Mouse (Mus musculus) spleen, adult 12 weeks (tissue): ENCODE measurements around the gene Lrrc4.

Source experiments
- DNase-seq: peaks from one replicate; pipeline ENCODE4 v3.0.0; 2022; ENCODE audit warnings: low spot score

Gene Lrrc4

GRCm38 (mm10) chr6:28831011-28831853 lies at the start of gene Lrrc4:
Gene Lrrc4, minus strand, starts transcription at chr6:28831747.
- no peak for DNase-seq

GRCm38 (mm10) chr6:28880909-28881308 lies 49.4 kb upstream of the Lrrc4 start:
- DNase-seq, result no peak

- no peak for DNase-seq
Measured at GRCm38 (mm10) chr6:28879315-28879714, 47.8 kb upstream of the Lrrc4 start.

- no peak for DNase-seq
Measured at GRCm38 (mm10) chr6:28877945-28878666, 46.6 kb upstream of the Lrrc4 start.

- DNase-seq, result no peak
Measured at GRCm38 (mm10) chr6:28876492-28876891, 44.9 kb upstream of the Lrrc4 start.

- DNase-seq, result no peak
Measured at GRCm38 (mm10) chr6:28875333-28875732, 43.8 kb upstream of the Lrrc4 start.

GRCm38 (mm10) chr6:28874759-28875158 lies 43.2 kb upstream of the Lrrc4 start:
- DNase-seq, result no peak

GRCm38 (mm10) chr6:28874053-28874452 lies 42.5 kb upstream of the Lrrc4 start:
- DNase-seq, result no peak

- no peak for DNase-seq
Measured at GRCm38 (mm10) chr6:28872421-28872795, 40.9 kb upstream of the Lrrc4 start.

GRCm38 (mm10) chr6:28871725-28872420 lies 40.3 kb upstream of the Lrrc4 start:
- no peak for DNase-seq

GRCm38 (mm10) chr6:28867516-28868251 lies 36.1 kb upstream of the Lrrc4 start:
- no peak for DNase-seq

GRCm38 (mm10) chr6:28866206-28866605 lies 34.7 kb upstream of the Lrrc4 start:
- DNase-seq, result no peak

- DNase-seq, result no peak
Measured at GRCm38 (mm10) chr6:28865112-28865511, 33.6 kb upstream of the Lrrc4 start.

GRCm38 (mm10) chr6:28864684-28865083 lies 33.1 kb upstream of the Lrrc4 start:
- no peak for DNase-seq

GRCm38 (mm10) chr6:28862304-28862703 lies 30.8 kb upstream of the Lrrc4 start:
- no peak for DNase-seq

GRCm38 (mm10) chr6:28860922-28861321 lies 29.4 kb upstream of the Lrrc4 start:
- DNase-seq, result no peak

GRCm38 (mm10) chr6:28860450-28860849 lies 28.9 kb upstream of the Lrrc4 start:
- no peak for DNase-seq

GRCm38 (mm10) chr6:28859094-28859493 lies 27.5 kb upstream of the Lrrc4 start:
- no peak for DNase-seq

- DNase-seq, result no peak
Measured at GRCm38 (mm10) chr6:28857198-28858180, 25.9 kb upstream of the Lrrc4 start.

- DNase-seq, result no peak
Measured at GRCm38 (mm10) chr6:28856789-28857188, 25.2 kb upstream of the Lrrc4 start.

GRCm38 (mm10) chr6:28855442-28855841 lies 23.9 kb upstream of the Lrrc4 start:
- DNase-seq, result no peak
